Mouse (Mus musculus): Measurements from ENCODE around the gene Tex45. TPM values are rescaled to one million over a fixed set of nuclear protein-coding genes. Genes with fewer than 3 reads are reported as not detected.

The Tex45 gene
- polyA plus RNA-seq, 1 experiment = 0.26 TPM

DNA sequence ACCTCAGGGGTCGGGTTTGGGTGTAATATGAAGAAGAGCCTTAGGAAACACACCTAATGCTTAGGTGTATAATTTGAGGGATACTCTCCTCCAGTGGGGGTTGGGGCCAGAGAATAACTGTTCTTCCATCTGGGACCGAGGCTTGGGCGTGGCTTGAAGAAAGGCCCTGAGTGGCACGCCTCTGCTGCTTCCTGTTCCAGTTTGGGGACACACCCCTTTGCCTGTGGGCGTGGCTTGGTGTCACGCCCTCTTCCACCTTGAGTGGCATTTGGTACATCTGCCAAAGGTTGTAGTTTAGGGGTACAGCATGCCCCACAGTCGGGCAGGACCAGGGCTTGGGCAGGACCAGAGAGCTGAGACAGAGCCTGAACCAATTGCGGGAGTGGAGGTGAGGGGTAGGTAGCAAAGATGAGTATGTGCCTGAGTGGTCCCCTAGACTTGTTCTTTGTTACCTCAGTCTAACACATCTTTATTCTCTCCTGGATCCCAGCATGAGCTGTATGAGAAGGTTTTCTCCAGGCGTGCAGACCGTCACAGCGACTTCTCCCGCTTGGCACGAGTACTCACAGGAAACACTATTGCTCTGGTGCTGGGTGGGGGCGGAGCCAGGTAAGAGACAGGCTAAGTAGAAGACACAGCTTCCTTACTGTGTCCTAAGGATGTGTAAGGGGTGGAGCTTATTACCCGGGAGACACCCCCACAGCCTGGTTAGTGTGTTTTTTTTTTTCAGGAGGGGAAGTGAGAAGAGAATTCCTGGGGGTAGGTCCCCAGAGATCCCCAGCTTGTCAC, 65.6 kb downstream of the Tex45 start:
- no peak for DNase-seq (ENCODE audit: low spot score)

Other genes starting within 250 kb of the Tex45 start
- 16.8 and 21.8 TPM in 2 replicates for gene Insr, start 191.2 kb upstream of the Tex45 start, polyA plus RNA-seq (2012; rRNA removed)
- 0.37 and 0.65 TPM in 2 replicates for gene A430078G23Rik, start 117.4 kb upstream of the Tex45 start, polyA plus RNA-seq (2012; rRNA removed)
- gene Arhgef18, start 77.9 kb upstream of the Tex45 start, polyA plus RNA-seq (2012; rRNA removed) = 34.0 and 36.5 TPM in 2 replicates
- 8.5 and 11.1 TPM in 2 replicates for gene Pex11g, start 3.2 kb upstream of the Tex45 start, polyA plus RNA-seq (2012; rRNA removed)
- gene Zfp358, start 22.3 kb downstream of the Tex45 start, polyA plus RNA-seq (2012; rRNA removed) = 27.5 and 31.0 TPM in 2 replicates
- 104 and 125 TPM in 2 replicates for gene Mcoln1, start 29.6 kb downstream of the Tex45 start, polyA plus RNA-seq (2012; rRNA removed)
- gene Pnpla6, start 44.5 kb downstream of the Tex45 start, polyA plus RNA-seq (2012; rRNA removed) = 50.0 and 54.3 TPM in 2 replicates
- 0.18 and 0.33 TPM in 2 replicates for gene C330021F23Rik, start 97.1 kb downstream of the Tex45 start, polyA plus RNA-seq (2012; rRNA removed)
- gene Camsap3, start 116.4 kb downstream of the Tex45 start, polyA plus RNA-seq (2012; rRNA removed) = 13.3 and 16.1 TPM in 2 replicates
- 45.0 and 54.9 TPM in 2 replicates for gene Xab2, start 150.5 kb downstream of the Tex45 start, polyA plus RNA-seq (2012; rRNA removed)
- 65.2 and 71.8 TPM in 2 replicates for gene Pet100, start 150.7 kb downstream of the Tex45 start, polyA plus RNA-seq (2012; rRNA removed)
- not detected in 2 replicates for gene Pcp2, start 154.7 kb downstream of the Tex45 start, polyA plus RNA-seq (2012; rRNA removed)
- gene Stxbp2, start 160.1 kb downstream of the Tex45 start, polyA plus RNA-seq (2012; rRNA removed) = 135 and 202 TPM in 2 replicates
- gene Retn, start 184.9 kb downstream of the Tex45 start, polyA plus RNA-seq (2012; rRNA removed) = 53.8 and 69.7 TPM in 2 replicates
- 0.39 and 0.43 TPM in 2 replicates for gene Mcemp1, start 194.9 kb downstream of the Tex45 start, polyA plus RNA-seq (2012; rRNA removed)
- 4.6 and 9.2 TPM in 2 replicates for gene Fcor, start 201.5 kb downstream of the Tex45 start, polyA plus RNA-seq (2012; rRNA removed)
- gene Trappc5, start 205.4 kb downstream of the Tex45 start, polyA plus RNA-seq (2012; rRNA removed) = 26.9 and 29.5 TPM in 2 replicates
- 0.12 and 0.13 TPM in 2 replicates for gene Fcer2a, start 223.3 kb downstream of the Tex45 start, polyA plus RNA-seq (2012; rRNA removed)
- gene Clec4g, start 249.8 kb downstream of the Tex45 start, polyA plus RNA-seq (2012; rRNA removed) = 0.08 and 0.29 TPM in 2 replicates